Mouse (Mus musculus): ENCODE measurements at regions not wholly inside any gene's neighbourhood (a gene's known extent, or its start where the extent isn't known, plus 50 kb on each side); places are given as distances from the start of the nearest gene placed in this dataset.

DNA sequence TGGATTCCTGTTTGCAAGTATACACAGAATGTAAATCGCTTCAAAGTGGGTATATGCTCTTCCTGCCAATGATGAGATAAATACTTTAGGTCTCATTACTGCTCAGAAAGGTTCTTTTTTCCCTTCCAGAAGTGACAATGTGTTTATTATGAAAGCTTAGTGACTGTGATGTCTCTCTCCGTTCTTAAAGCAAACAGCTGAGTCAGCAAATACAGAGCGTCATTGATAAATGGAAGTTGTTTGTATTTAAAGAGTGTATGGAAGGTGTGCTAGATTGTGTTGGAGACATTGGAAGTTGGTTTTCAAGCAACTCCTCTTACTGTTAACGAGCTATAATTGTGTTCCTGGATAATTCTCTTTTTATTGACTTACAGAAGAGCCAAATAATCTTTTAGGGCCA, 408.0 kb downstream of the Prr30 start:
- no peak for TF ChIP-seq CTCF (IDR thresholded peaks at IDR 0.05; ENCODE audit: extremely low read depth, insufficient read depth, insufficient read length, insufficient replicate concordance)
- TF ChIP-seq POLR2A (IDR thresholded peaks at IDR 0.05; ENCODE audit: low read depth, low read length): no peak
- WGBS: 83% methylated on average over 4 of the region's 4 CpGs
- Histone ChIP-seq H3K27ac (ENCODE audit: insufficient read depth, low read length) (no peak overlapping the region), H3K4me3 (ENCODE audit: extremely low read depth, insufficient read depth, insufficient read length) (no peak overlapping the region), H3K27me3 (ENCODE audit: control insufficient read depth, insufficient read depth, low read length) (no peaks in the 10 kb centered on the region), H3K36me3 (ENCODE audit: control insufficient read depth, insufficient read depth, low read length) (no peaks in the 10 kb centered on the region), H3K4me1 (ENCODE audit: control insufficient read depth, insufficient read depth, insufficient read length) (no peaks in the 10 kb centered on the region)
- no peak for DNase-seq (ENCODE audit: low read depth in 1 of 2, low spot score in 2 of 2)

DNA sequence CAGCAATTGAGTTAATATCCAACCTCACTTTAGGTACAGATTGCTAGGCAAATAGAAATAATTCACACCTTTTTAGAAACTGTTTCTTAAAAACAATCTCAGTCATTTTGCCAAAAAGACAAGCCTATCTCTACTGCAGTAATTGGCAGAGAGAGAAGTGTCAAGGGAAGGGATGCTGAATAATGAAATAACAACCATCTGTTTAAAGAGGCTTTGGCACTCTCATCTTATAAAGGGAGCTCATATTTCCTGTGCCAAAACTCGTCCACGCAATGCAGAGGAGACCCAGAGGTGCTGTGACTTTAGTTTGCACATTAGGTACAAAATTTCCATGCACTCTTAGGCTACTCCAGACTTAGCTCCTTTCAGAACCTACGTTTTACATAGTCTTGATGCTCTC, 418.2 kb downstream of the Prr30 start:
- DNase-seq (ENCODE audit: low read depth in 1 of 2, low spot score in 2 of 2): no peak
- WGBS: 73% methylated on average over 3 of the region's 3 CpGs
- Histone ChIP-seq H3K27me3 (ENCODE audit: control insufficient read depth, insufficient read depth, low read length) (no peaks in the 10 kb centered on the region), H3K4me3 (ENCODE audit: extremely low read depth, insufficient read depth, insufficient read length) (no peak overlapping the region), H3K4me1 (ENCODE audit: control insufficient read depth, insufficient read depth, insufficient read length) (no peaks in the 10 kb centered on the region), H3K27ac (ENCODE audit: insufficient read depth, low read length) (no peak overlapping the region), H3K36me3 (ENCODE audit: control insufficient read depth, insufficient read depth, low read length) (no peaks in the 10 kb centered on the region)
- TF ChIP-seq POLR2A (IDR thresholded peaks at IDR 0.05; ENCODE audit: low read depth, low read length) (no peak), CTCF (IDR thresholded peaks at IDR 0.05; ENCODE audit: extremely low read depth, insufficient read depth, insufficient read length, insufficient replicate concordance) (no peak)

DNA sequence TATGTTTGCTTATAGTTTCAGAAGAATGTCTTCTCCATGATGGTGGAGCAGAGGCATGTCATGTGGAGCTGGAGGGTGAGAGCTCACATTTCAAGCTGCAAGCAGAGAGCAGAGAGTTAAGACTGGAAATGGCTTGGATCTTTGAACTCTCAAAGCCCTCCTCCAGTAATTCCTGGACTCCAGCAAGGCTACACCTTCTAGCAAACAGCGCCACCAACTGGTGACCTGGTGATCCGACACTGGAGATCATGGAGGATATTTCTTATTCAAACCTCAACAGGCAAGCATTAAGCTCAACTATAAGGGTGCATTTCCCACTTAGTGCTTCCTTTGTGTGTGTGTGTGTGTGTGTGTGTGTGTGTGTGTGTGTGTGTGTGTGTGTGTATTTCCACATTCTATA, 446.2 kb downstream of the Prr30 start:
- TF ChIP-seq POLR2A (IDR thresholded peaks at IDR 0.05; ENCODE audit: low read depth, low read length) (no peak), CTCF (IDR thresholded peaks at IDR 0.05; ENCODE audit: extremely low read depth, insufficient read depth, insufficient read length, insufficient replicate concordance) (no peak)
- H3K36me3 ChIP-seq (ENCODE audit: control insufficient read depth, insufficient read depth, low read length): no peaks in the 10 kb centered on the region
- 53% methylated on average over 2 of the region's 2 CpGs for WGBS
- H3K27ac ChIP-seq (ENCODE audit: insufficient read depth, low read length): no peak overlapping the region
- no peaks in the 10 kb centered on the region for H3K4me1 ChIP-seq (ENCODE audit: control insufficient read depth, insufficient read depth, insufficient read length)
- no peaks in the 10 kb centered on the region for H3K27me3 ChIP-seq (ENCODE audit: control insufficient read depth, insufficient read depth, low read length)
- H3K4me3 ChIP-seq (ENCODE audit: extremely low read depth, insufficient read depth, insufficient read length): no peak overlapping the region
- DNase-seq (ENCODE audit: low read depth in 1 of 2, low spot score in 2 of 2): no peak

GRCm38 (mm10) chr14:100752746-100753145, 447.4 kb downstream of the Prr30 start:
- H3K27ac ChIP-seq (ENCODE audit: insufficient read depth, low read length): no peak overlapping the region
- no peaks in the 10 kb centered on the region for H3K4me1 ChIP-seq (ENCODE audit: control insufficient read depth, insufficient read depth, insufficient read length)
- WGBS: 91% methylated on average over 10 of the region's 10 CpGs
- no peak for DNase-seq (ENCODE audit: low read depth in 1 of 2, low spot score in 2 of 2)
- no peaks in the 10 kb centered on the region for H3K27me3 ChIP-seq (ENCODE audit: control insufficient read depth, insufficient read depth, low read length)
- no peak overlapping the region for H3K4me3 ChIP-seq (ENCODE audit: extremely low read depth, insufficient read depth, insufficient read length)
- H3K36me3 ChIP-seq (ENCODE audit: control insufficient read depth, insufficient read depth, low read length): no peaks in the 10 kb centered on the region
- TF ChIP-seq CTCF (IDR thresholded peaks at IDR 0.05; ENCODE audit: extremely low read depth, insufficient read depth, insufficient read length, insufficient replicate concordance): no peak
- no peak for TF ChIP-seq POLR2A (IDR thresholded peaks at IDR 0.05; ENCODE audit: low read depth, low read length)

DNA sequence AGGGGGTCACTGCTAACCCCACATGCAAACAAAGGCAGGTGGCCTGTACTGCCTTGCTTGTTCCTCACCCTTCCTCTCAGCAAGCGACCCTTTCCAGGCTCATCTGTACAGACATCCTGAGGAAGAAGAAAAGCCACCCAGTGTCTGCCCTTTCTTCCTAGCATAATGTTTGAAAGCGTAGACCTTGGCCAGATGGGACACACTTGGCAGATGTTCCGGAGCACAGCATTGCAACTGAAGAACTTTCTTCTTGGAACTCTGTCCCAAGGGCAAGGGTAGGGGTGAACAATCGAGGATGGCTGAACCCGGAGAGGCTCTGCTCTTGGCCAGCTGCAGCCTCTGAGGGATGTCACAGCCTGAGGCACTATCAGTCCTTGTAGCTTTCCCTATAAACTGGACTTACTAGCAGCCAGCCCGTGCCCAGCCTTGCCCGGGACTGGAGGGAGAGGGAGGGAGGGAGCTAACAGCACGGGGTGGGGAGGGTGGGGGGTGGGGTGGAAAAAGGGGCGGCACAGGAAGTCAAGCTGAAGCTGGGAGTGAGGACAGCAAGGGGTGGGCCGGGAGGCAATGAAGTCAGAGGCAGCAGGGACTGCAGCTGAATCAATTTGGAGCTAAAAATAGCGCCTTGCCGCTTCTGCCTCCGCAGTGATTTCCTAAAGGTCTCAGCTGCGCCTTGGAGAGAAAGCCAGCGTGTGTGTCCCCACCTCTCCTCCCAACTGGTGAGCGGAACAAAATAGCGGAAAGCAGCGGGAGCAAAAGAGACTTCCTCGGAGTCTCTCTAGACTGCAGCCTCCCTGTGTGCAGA, 450.2 kb downstream of the Prr30 start:
- DNase-seq (ENCODE audit: low read depth in 1 of 2, low spot score in 2 of 2): no peak
- WGBS: 13% methylated on average over 19 of the region's 19 CpGs
- no peak for TF ChIP-seq POLR2A (IDR thresholded peaks at IDR 0.05; ENCODE audit: low read depth, low read length)
- TF ChIP-seq CTCF (IDR thresholded peaks at IDR 0.05; ENCODE audit: extremely low read depth, insufficient read depth, insufficient read length, insufficient replicate concordance): no peak
- no peaks in the 10 kb centered on the region for H3K36me3 ChIP-seq (ENCODE audit: control insufficient read depth, insufficient read depth, low read length)
- H3K4me1 ChIP-seq (ENCODE audit: control insufficient read depth, insufficient read depth, insufficient read length): no peaks in the 10 kb centered on the region
- H3K4me3 ChIP-seq (ENCODE audit: extremely low read depth, insufficient read depth, insufficient read length): no peak overlapping the region; the same call in 1 of the 2 replicates
- H3K27ac ChIP-seq (ENCODE audit: insufficient read depth, low read length): no peak overlapping the region
- H3K27me3 ChIP-seq (ENCODE audit: control insufficient read depth, insufficient read depth, low read length): no peaks in the 10 kb centered on the region

GRCm38 (mm10) chr14:100735276-100735675, 450.8 kb upstream of the Klf12 start:
- Histone ChIP-seq H3K27ac (ENCODE audit: insufficient read depth, low read length) (no peak overlapping the region), H3K36me3 (ENCODE audit: control insufficient read depth, insufficient read depth, low read length) (no peaks in the 10 kb centered on the region), H3K27me3 (ENCODE audit: control insufficient read depth, insufficient read depth, low read length) (no peaks in the 10 kb centered on the region), H3K4me1 (ENCODE audit: control insufficient read depth, insufficient read depth, insufficient read length) (no peaks in the 10 kb centered on the region), H3K4me3 (ENCODE audit: extremely low read depth, insufficient read depth, insufficient read length) (no peak overlapping the region)
- no peak for TF ChIP-seq POLR2A (IDR thresholded peaks at IDR 0.05; ENCODE audit: low read depth, low read length)
- TF ChIP-seq CTCF (IDR thresholded peaks at IDR 0.05; ENCODE audit: extremely low read depth, insufficient read depth, insufficient read length, insufficient replicate concordance): no peak
- DNase-seq (ENCODE audit: low read depth in 1 of 2, low spot score in 2 of 2): no peak
- WGBS: 77% methylated on average over 4 of the region's 4 CpGs

DNA sequence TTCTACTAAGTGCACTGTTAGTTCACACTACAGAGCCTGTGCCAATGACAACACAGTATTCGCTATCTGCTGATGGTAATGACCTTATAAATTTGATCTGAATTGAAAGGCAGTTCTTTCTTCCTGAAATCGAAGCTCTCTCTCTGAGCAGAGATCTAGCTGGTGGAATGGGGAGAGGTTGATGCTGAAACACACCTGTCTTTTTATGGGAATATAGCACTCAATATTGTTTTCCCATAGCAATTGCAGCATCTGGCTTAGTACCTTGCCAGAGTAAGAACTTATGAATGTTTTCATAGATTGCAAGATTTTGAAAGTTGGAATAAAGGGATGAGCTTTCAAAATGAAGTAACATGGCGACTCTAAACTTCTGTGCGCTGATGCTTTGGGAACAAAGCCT, 444.0 kb upstream of the Klf12 start:
- no peaks in the 10 kb centered on the region for H3K27me3 ChIP-seq (ENCODE audit: control insufficient read depth, insufficient read depth, low read length)
- WGBS: 85% methylated on average over 4 of the region's 4 CpGs
- no peak overlapping the region for H3K27ac ChIP-seq (ENCODE audit: insufficient read depth, low read length)
- no peak for DNase-seq (ENCODE audit: low read depth in 1 of 2, low spot score in 2 of 2)
- H3K4me1 ChIP-seq (ENCODE audit: control insufficient read depth, insufficient read depth, insufficient read length): no peaks in the 10 kb centered on the region
- H3K36me3 ChIP-seq (ENCODE audit: control insufficient read depth, insufficient read depth, low read length): no peaks in the 10 kb centered on the region
- H3K4me3 ChIP-seq (ENCODE audit: extremely low read depth, insufficient read depth, insufficient read length): no peak overlapping the region
- TF ChIP-seq CTCF (IDR thresholded peaks at IDR 0.05; ENCODE audit: extremely low read depth, insufficient read depth, insufficient read length, insufficient replicate concordance) (no peak), POLR2A (IDR thresholded peaks at IDR 0.05; ENCODE audit: low read depth, low read length) (no peak)

Measured in spleen, adult 2 months (tissue).